ENCODE assay signal across 8 mouse cellular contexts in genomic region chr7:105810877-105811489, GRCm38 (mm10). TPM values are rescaled to one million over a fixed set of nuclear protein-coding genes. Genes with fewer than 3 reads are reported as not detected.
DNase-seq lines count a peak whose midpoint lies in the region; ATAC-seq lines count a peak whose summit lies in the region.

TSS of gene Mrpl17 (minus strand) at chr7:105811099.

- peaks cover 13% of the 10 kb centered on the region; the same call in 1 of the 2 replicates for H3K36me3 ChIP-seq in forebrain, embryonic 14.5 days (ENCODE audit: control insufficient read depth, insufficient read depth, low read length)
- H3K36me3 ChIP-seq in neural tube, embryonic 15.5 days: peaks cover 17% of the 10 kb centered on the region

- peak; percentile 99 for DNase-seq in ES-CJ7 (ENCODE audit: low read depth, low spot score)
- peak; percentile 100 for DNase-seq in cerebellum, adult 11 months
- DNase-seq in forebrain, embryonic 14.5 days (ENCODE audit: low spot score): peak; percentile 99
- peak; percentile 100 for DNase-seq in heart, postnatal 14 days
- DNase-seq in layer of hippocampus, adult 11-12 months (ENCODE audit: low spot score): peak; percentile 100
- peak; percentile 100 for DNase-seq in lung, adult 18-20 months
- peak; percentile 98 for DNase-seq in testis, postnatal 14 days (ENCODE audit: low spot score)

- peak within 1 kb of the TSS; percentile 85 for H3K27ac ChIP-seq in forebrain, embryonic 14.5 days (ENCODE audit: low read depth, low read length)
- peak within 1 kb of the TSS; percentile 94 for H3K27ac ChIP-seq in neural tube, embryonic 15.5 days (replicated peaks)

- peak; percentile 98 for ATAC-seq in forebrain, embryonic 14.5 days
- peak; percentile 97 for ATAC-seq in neural tube, embryonic 15.5 days (ENCODE audit: low FRiP score)

- WGBS in forebrain, embryonic 14.5 days: under 1% methylated on average over 47 of the region's 52 CpGs
- WGBS in neural tube, embryonic 15.5 days: under 1% methylated on average over 52 of the region's 52 CpGs

- H3K4me1 ChIP-seq in forebrain, embryonic 14.5 days (ENCODE audit: control insufficient read depth, insufficient read depth, low read length): peaks cover 6% of the 10 kb centered on the region; the same call in 1 of the 2 replicates
- H3K4me1 ChIP-seq in neural tube, embryonic 15.5 days: peaks cover 16% of the 10 kb centered on the region

- peak within 1 kb of the TSS; percentile 94 for H3K9ac ChIP-seq in forebrain, embryonic 14.5 days (ENCODE audit: low read length)
- H3K9ac ChIP-seq in neural tube, embryonic 15.5 days (replicated peaks): peak within 1 kb of the TSS; percentile 92

- peak within 1 kb of the TSS; percentile 59 for H3K4me2 ChIP-seq in forebrain, embryonic 14.5 days (ENCODE audit: low read length)
- H3K4me2 ChIP-seq in neural tube, embryonic 15.5 days: peak within 1 kb of the TSS; percentile 75

- intact Hi-C loops in heart, postnatal 14 days (cut with DNase I): loop anchor here (2.0 to 5.0 kb wide), 3 partner anchors 72 to 259 kb away; partner anchors contain the start of genes Smpd1 and Trim3

- no peaks in the 10 kb centered on the region for H3K27me3 ChIP-seq in forebrain, embryonic 14.5 days (replicated peaks; ENCODE audit: control insufficient read depth, insufficient read depth, low read length)
- no peaks in the 10 kb centered on the region for H3K27me3 ChIP-seq in neural tube, embryonic 15.5 days (replicated peaks)

- peak within 1 kb of the TSS; percentile 79 for H3K4me3 ChIP-seq in forebrain, embryonic 14.5 days (ENCODE audit: low read depth, low read length)
- H3K4me3 ChIP-seq in neural tube, embryonic 15.5 days (replicated peaks): peak within 1 kb of the TSS; percentile 85

- H3K9me3 ChIP-seq in forebrain, embryonic 14.5 days (replicated peaks; ENCODE audit: control insufficient read depth, low read length): no peaks in the 10 kb centered on the region
- no peaks in the 10 kb centered on the region for H3K9me3 ChIP-seq in neural tube, embryonic 15.5 days (replicated peaks)

RNA-seq across cellular contexts. Expression of gene Mrpl17, which starts in this region (rescaled TPM):
- 182 and 221 TPM in 2 replicates for polyA plus RNA-seq in forebrain, embryonic 14.5 days (2014; fragmentation: Nextera tagmentation; extraction: Ambion mirVana)
- total RNA-seq in heart, postnatal 14 days (2021): 10 to 100 TPM; 96.0 to 96.7 TPM
- 189 and 232 TPM in 2 replicates for polyA plus RNA-seq in neural tube, embryonic 15.5 days (2015; fragmentation: Nextera tagmentation; extraction: Ambion mirVana)

Comparison
In these comparisons a context has a peak if more than half of its experiments do, and no peak if none do; other contexts are left out.
1. Peak in every context shown above with its lines: DNase-seq, ATAC-seq, H3K4me3 ChIP-seq and H3K27ac ChIP-seq.